Mouse (Mus musculus): ENCODE results near the gene Srcin1. TPM values are rescaled to one million over a fixed set of nuclear protein-coding genes. Genes with fewer than 3 reads are reported as not detected.
A peak's percentile ranks its signal among the peaks of the same experiment; 100 is the strongest.

Srcin1 gene
- total RNA-seq, 2 experiments from 2014 or later = 0.43 to 0.49 TPM

DNA sequence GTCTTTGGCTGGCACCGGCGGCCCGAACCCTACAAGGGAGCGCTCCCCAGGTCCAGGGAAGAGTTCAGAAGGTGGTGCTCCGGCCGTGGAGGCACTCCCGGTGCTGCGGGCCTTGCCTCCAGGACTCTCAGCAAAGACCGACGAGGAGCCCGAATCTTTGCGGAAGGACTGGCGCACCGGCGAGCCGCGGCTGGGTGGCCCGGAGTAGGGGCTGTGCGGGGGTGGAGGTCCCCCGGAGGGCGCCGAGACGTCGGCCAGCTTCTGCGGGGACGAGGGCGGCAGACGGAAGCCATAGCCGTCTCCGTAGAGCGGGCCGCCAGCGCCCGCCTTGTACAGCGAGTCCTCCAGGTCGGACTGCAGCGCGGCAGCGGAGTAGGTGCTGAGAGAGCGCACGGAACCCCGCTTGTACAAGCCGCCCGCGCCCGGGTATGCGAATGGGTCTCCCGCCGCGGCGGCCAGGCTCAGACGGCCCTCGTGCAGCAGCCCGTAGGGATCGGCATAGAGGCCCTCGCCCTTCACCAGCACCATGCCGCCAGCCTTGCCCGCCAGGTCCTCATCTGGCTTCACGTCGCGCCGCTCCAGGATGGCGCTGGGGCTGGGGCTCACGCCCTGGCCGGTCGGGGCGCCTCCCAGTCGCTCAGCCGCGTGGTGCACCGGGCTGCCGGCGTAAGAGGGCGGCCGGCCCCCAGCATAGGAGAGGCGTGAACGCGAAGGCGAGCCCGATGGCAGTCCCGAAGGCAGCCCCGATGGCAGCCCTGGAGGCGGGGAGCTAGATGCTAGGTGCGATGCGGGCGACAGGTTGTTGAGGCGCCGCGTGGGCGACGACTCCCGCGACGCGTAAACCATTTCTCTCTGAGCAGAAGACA is 41.3 kb downstream of the Srcin1 start:
- no peak for DNase-seq

GRCm38 (mm10) chr11:97533653-97534052 is 42.3 kb downstream of the Srcin1 start:
- no peak for DNase-seq

DNA sequence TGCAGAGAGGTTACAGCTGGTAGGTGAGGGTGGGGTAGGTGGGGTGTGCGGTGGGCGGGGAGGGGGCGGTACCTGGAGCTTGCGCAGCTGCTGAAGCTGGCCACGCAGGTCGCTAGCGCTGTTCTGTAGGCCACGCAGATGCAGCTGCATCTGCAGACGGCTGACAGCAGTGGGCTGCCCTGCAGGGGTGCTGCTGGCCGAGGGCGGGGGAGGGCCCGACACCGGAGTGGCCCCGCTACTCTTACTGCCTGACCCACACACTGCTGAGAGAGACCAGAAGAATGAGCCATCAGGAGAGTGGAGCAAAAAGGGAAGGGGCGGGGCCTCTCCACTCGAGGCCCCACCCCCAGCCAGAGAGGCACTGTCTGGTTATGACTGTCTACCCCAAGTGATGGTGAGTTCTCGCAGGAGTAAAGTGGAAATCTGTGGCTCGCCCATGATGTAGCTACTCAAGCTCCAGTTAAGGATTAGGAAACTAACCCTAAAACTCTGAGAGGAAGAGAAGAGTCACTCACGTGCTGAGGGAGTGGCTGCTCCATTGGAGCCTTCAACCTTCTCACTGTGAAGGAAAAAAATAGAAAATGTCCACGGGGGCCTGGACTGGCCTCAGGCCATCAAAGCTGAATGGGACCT is 42.9 kb downstream of the Srcin1 start:
- no peak for DNase-seq

- DNase-seq = no peak
Measured at GRCm38 (mm10) chr11:97532354-97532753, 43.6 kb downstream of the Srcin1 start.

- DNase-seq = peak; percentile 82
Measured at GRCm38 (mm10) chr11:97531381-97532260, 44.4 kb downstream of the Srcin1 start.

- DNase-seq = no peak
Measured at GRCm38 (mm10) chr11:97530961-97531360, 45.0 kb downstream of the Srcin1 start.

DNA sequence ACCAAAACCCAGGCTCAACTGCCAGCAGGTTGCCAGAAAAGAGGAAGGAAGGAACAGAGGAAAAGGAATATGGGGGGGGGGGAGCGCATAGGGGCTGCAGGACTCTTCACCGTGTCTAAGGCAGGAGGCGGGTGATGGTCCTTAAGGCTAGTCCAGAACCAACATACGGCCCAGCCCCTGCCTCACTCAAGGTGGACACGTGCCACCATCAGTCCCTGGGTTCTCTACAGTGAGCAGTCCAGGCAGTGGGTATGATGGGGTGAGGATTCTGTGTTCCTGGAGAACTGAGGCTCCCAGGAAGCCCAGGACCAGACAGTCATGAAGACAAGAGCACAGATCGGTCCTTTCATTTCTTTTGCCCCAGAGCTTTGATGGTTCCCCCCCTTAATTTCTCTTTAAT is 45.9 kb downstream of the Srcin1 start:
- no peak for DNase-seq

- no peak for DNase-seq
Measured at GRCm38 (mm10) chr11:97528282-97528808, 47.6 kb downstream of the Srcin1 start.

DNA sequence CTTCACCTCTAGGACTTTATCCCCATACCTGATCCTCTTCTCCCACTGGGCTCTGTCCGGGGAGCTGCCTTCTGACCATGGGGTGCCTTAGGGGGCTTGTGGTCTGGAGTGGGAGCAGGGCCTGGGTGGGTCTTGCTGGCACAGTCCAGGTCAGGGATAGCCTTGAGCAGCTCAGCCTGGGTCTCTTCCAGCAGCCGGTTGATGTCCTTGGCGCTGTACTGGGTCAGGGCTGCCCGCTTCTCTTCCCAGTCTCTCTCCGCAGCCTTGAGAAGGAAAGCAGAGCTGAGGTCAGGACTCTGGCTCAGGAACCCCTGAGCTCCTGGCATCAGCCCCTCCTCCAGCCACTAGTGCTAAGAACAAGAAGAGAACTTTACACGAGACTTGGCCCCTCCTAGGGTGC is 50.7 kb downstream of the Srcin1 start:
- DNase-seq = no peak

DNA sequence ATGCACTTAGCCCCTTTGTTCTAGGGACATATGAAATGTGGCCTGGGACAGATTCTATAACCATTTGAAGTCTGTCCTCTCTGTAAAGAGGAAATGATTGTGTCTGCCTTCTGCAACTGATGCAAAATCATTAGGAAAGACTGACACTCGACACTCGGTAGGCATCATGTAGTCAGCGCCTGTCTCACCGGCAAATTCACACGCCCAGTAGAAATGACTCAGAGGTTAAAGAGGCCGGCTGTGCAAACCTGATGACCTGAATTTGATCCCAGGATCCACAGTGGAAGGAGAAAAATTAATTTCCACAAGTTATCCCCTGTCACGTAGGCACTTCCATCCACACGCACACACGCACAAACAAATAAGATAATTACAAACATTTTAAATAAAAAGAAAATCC is 51.7 kb downstream of the Srcin1 start:
- DNase-seq = no peak

- no peak for DNase-seq
Measured at GRCm38 (mm10) chr11:97523827-97524261, 52.1 kb downstream of the Srcin1 start.

DNA sequence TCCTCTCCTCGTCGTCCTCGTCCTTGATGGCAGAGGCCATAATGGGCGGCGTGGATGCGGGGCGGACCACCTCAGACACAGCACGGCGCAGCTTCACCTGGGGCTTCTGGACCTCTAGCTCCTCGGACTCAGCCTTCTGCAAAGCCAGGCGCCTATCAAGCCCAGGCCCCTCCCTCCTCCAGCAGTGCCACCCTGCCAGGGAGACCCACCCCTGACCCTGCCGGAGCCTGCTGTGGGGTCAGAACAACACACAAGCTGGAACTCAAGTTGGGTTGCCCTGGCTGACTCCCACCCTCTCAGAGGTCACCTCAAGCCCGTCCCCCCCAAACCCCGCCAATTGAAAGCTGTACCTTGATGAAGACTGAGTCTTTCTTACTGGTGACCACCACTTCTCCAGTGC is 52.9 kb downstream of the Srcin1 start:
- no peak for DNase-seq

- DNase-seq = no peak
Measured at GRCm38 (mm10) chr11:97521741-97522474, 54.1 kb downstream of the Srcin1 start.

GRCm38 (mm10) chr11:97520541-97520940 is 55.4 kb downstream of the Srcin1 start:
- no peak for DNase-seq

DNA sequence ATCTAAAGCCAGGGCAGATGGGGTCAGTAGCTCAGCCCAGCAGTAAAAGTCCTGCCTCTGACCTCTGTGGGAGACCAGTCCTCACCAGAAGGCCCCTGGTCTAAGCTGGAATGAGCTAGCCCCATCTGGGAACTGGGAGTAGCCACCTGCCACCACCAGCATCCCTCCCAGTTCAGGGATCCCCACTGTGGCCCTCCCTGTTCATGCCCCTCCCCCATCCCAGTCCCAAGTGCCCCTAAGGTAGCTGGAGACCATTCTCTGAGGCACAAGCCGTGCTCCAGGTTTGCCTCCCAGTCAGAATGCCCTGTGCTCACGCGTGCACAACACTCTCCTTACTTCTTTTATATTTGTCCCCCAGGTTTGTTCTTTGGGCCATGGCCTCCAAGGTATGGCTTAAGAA is 62.9 kb downstream of the Srcin1 start:
- no peak for DNase-seq

DNA sequence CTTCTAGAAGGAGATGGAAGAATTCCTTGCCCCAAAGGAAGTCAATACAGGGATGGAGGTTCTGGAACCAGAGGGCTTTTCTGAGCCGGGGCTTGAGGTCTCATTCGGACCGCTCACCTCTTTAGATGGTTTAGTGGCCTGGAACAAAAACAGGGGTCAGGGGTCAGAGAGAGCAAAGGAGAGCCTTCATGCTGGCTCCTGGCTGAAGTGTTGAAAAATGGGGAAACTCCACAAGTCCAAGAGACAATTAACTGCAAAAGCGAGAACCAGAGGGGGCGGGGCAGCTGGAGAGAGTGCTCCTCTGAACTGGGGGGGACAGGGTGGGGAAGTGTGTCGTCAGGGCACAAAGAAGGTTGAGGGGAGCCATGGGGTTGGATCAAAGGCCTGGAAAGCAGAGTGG is 63.5 kb downstream of the Srcin1 start:
- no peak for DNase-seq

GRCm38 (mm10) chr11:97511661-97512369 is 64.2 kb downstream of the Srcin1 start:
- peak; percentile 33 for DNase-seq

DNA sequence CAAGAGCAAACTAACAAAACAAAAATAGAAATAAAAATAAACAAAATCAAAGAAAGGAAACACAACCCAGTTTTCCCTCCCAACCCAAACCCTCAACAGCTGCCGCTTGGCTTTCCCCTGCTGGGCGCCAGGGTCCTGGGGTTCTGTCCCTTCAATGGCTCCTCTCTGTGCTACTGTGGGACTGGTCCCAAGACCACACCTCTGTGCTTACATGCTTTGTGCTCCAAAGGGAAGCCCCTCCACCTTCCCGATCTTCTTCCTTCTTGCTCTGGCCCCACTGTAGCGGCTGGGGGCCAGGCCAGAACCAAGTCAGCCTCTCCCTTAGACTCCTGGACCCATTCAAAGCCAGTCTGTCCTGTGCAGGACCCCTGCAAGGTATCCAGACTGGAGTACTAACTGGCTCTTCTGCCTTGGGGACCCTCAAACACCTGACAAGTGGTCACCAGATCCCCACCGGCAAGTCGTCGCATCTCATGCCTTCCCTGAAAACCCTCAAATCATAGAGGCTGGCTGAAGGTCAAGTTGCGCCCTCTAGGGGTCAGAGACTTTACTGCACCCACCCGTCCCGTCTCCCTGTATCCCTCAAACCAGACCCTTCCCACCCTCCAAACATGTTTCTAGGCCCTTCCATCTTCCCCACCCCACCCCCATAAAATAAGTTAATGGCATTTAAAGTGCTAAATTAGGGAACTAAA is 64.9 kb downstream of the Srcin1 start:
- peak; percentile 35 for DNase-seq

GRCm38 (mm10) chr11:97509715-97510485 is 66.1 kb downstream of the Srcin1 start:
- DNase-seq = no peak

DNA sequence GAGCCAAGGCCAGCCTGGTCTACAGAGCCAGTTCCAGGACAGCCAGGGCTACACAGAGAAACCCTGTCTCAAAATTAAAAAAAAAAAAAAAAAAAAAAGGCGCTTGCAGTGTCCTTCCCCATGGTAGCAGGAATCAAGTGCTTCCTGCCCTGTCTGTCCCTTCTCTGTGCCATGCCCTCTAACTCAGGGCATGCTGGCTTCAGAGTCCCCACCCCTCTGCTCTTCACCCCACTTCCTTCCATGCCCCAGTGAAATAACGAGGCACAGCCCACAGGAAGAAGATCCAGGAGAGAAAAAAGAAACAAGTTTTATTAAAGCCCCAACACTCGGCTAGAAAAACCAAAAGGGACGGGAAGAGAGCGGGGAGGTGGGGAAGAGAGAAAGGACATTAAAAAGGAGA is 66.9 kb downstream of the Srcin1 start:
- no peak for DNase-seq
